Mouse (Mus musculus) limb, embryonic 15.5 days (tissue): Measurements from ENCODE around the gene Haghl. TPM values are rescaled to one million over a fixed set of nuclear protein-coding genes. Genes with fewer than 3 reads are reported as not detected.
"Not testable (repeated sequence)": the region's sequence is repeated elsewhere in the genome, so short reads cannot be mapped to it uniquely, and the experiment has no call there.

Experiments used
- ATAC-seq: fragments of 200-750 bp; cut with Nextera tagmentation; 2 replicates; pipeline ENCODE4 v1.8.0; 2017; ENCODE audit warnings: low read depth, moderate TSS enrichment; ENCODE audit not compliant: insufficient number of reproducible peaks, low FRiP score, low TSS enrichment
- H3K27ac ChIP-seq: fragments of 300-500 bp; sonication (generic); 2 replicates; pipeline ENCODE4 v1.5.1; 2015; ENCODE audit warnings: moderate library complexity, mild to moderate bottlenecking, inconsistent platforms
- H3K27me3 ChIP-seq: fragments of 300-500 bp; sonication (generic); 2 replicates; pipeline ENCODE4 v1.6.1; 2015; ENCODE audit warnings: inconsistent platforms
- H3K36me3 ChIP-seq: fragments of 300-500 bp; sonication (generic); 2 replicates; pipeline ENCODE4 v1.6.1; 2015; ENCODE audit warnings: inconsistent platforms
- H3K4me1 ChIP-seq: fragments of 300-500 bp; sonication (generic); 2 replicates; pipeline ENCODE4 v1.6.1; 2015; ENCODE audit warnings: inconsistent platforms
- H3K4me2 ChIP-seq: fragments of 300-500 bp; sonication (generic); 2 replicates; pipeline ENCODE4 v1.6.1; 2015; ENCODE audit warnings: mild to moderate bottlenecking, inconsistent platforms
- H3K4me3 ChIP-seq: fragments of 300-500 bp; sonication (generic); 2 replicates; pipeline ENCODE4 v1.5.1; 2015; ENCODE audit warnings: mild to moderate bottlenecking, inconsistent platforms
- H3K9ac ChIP-seq: fragments of 300-500 bp; sonication (generic); 2 replicates; pipeline ENCODE4 v1.6.1; 2015; ENCODE audit warnings: inconsistent platforms
- H3K9me3 ChIP-seq: fragments of 300-500 bp; sonication (generic); 2 replicates; pipeline ENCODE4 v1.6.1; 2016; ENCODE audit warnings: inconsistent platforms
- WGBS: fragments of 180-500 bp; shearing (Covaris S2); methylation state at CpG from one replicate; pipeline ENCODE4 v1.1.7; 2015; 5-methylcytosine and 5-hydroxymethylcytosine counted together
- polyA plus RNA-seq: library from polyadenylated mRNA; unstranded; fragments of >200 nt; fragmentation: Nextera tagmentation; extraction: Ambion mirVana; gene quantifications from 2 replicates; pipeline ENCODE4 v1.2.1, GENCODE M21; 2015

Gene Haghl
- polyA plus RNA-seq, 1 experiment from 2014 or later, result 53.2 TPM

GRCm38 (mm10) chr17:25755086-25755485 lies 30.4 kb downstream of the Haghl start:
- 79% methylated on average over 4 of the region's 4 CpGs for WGBS
- no peaks in the 10 kb centered on the region for H3K9me3 ChIP-seq
- no peak overlapping the region for H3K27ac ChIP-seq
- H3K27me3 ChIP-seq, result no peaks in the 10 kb centered on the region
- H3K4me3 ChIP-seq, result no peak overlapping the region
- no peaks in the 10 kb centered on the region; the same call in none of the 2 replicates for H3K4me1 ChIP-seq
- no peak overlapping the region for H3K4me2 ChIP-seq
- no peaks in the 10 kb centered on the region for H3K36me3 ChIP-seq
- no peak overlapping the region for H3K9ac ChIP-seq
- no peak for ATAC-seq

- Histone ChIP-seq H3K4me1 (no peaks in the 10 kb centered on the region; the same call in none of the 2 replicates), H3K4me2 (no peak within 1 kb of the TSS), H3K9ac (no peak within 1 kb of the TSS), H3K27ac (no peak within 1 kb of the TSS), H3K36me3 (no peaks in the 10 kb centered on the region), H3K9me3 (no peaks in the 10 kb centered on the region), H3K27me3 (no peaks in the 10 kb centered on the region), H3K4me3 (no peak within 1 kb of the TSS)
- 83% methylated on average over 9 of the region's 9 CpGs for WGBS
- ATAC-seq, result no peak
Observed at GRCm38 (mm10) chr17:25754241-25754640, 31.2 kb downstream of the Haghl start, which contains the start of gene Msln. Gene Msln, minus strand, starts transcription at chr17:25754378.

GRCm38 (mm10) chr17:25751446-25751845 lies 34.0 kb downstream of the Haghl start:
- Histone ChIP-seq H3K4me2 (no peak overlapping the region), H3K4me3 (no peak overlapping the region), H3K36me3 (no peaks in the 10 kb centered on the region), H3K27me3 (no peaks in the 10 kb centered on the region), H3K9ac (0 out of 2 replicates have a peak overlapping the region, but pooled peaks have one; percentile 14), H3K4me1 (no peaks in the 10 kb centered on the region; the same call in none of the 2 replicates), H3K9me3 (no peaks in the 10 kb centered on the region), H3K27ac (no peak overlapping the region)
- no peak for ATAC-seq
- WGBS, result 28% methylated on average over 5 of the region's 5 CpGs

- Histone ChIP-seq H3K9me3 (no peaks in the 10 kb centered on the region), H3K27me3 (no peaks in the 10 kb centered on the region), H3K4me2 (no peak overlapping the region), H3K4me3 (no peak overlapping the region), H3K36me3 (no peaks in the 10 kb centered on the region), H3K27ac (no peak overlapping the region), H3K9ac (no peak overlapping the region), H3K4me1 (no peaks in the 10 kb centered on the region; the same call in none of the 2 replicates)
- 86% methylated on average over 6 of the region's 6 CpGs for WGBS
- no peak for ATAC-seq
Observed at GRCm38 (mm10) chr17:25749314-25749713, 36.2 kb downstream of the Haghl start.

GRCm38 (mm10) chr17:25748238-25748637 lies 37.2 kb downstream of the Haghl start:
- Histone ChIP-seq H3K4me2 (no peak overlapping the region), H3K36me3 (no peaks in the 10 kb centered on the region), H3K9ac (no peak overlapping the region), H3K27ac (no peak overlapping the region), H3K4me3 (no peak overlapping the region), H3K27me3 (no peaks in the 10 kb centered on the region), H3K9me3 (no peaks in the 10 kb centered on the region), H3K4me1 (no peaks in the 10 kb centered on the region; the same call in none of the 2 replicates)
- WGBS, result 92% methylated on average over 4 of the region's 4 CpGs
- no peak for ATAC-seq

GRCm38 (mm10) chr17:25744311-25744710 lies 41.2 kb downstream of the Haghl start:
- H3K27ac ChIP-seq, result no peak overlapping the region
- 76% methylated on average over 10 of the region's 10 CpGs for WGBS
- no peak overlapping the region for H3K4me2 ChIP-seq

GRCm38 (mm10) chr17:25743831-25744230 lies 41.6 kb downstream of the Haghl start:
- H3K4me3 ChIP-seq, result no peak overlapping the region
- ATAC-seq, result no peak
- no peak overlapping the region for H3K27ac ChIP-seq
- H3K36me3 ChIP-seq, result no peaks in the 10 kb centered on the region
- no peaks in the 10 kb centered on the region for H3K9me3 ChIP-seq
- H3K4me2 ChIP-seq, result no peak overlapping the region
- H3K9ac ChIP-seq, result no peak overlapping the region
- H3K27me3 ChIP-seq, result peaks cover 2% of the 10 kb centered on the region; the same call in 1 of the 2 replicates
- H3K4me1 ChIP-seq, result no peaks in the 10 kb centered on the region
- WGBS, result 87% methylated on average over 9 of the region's 9 CpGs

More at GRCm38 (mm10) chr17:25744311-25744710, 41.2 kb downstream of the Haghl start:
- no peak for ATAC-seq
- Histone ChIP-seq H3K36me3 (no peaks in the 10 kb centered on the region), H3K4me1 (no peaks in the 10 kb centered on the region), H3K9ac (no peak overlapping the region), H3K4me3 (no peak overlapping the region), H3K9me3 (no peaks in the 10 kb centered on the region), H3K27me3 (no peaks in the 10 kb centered on the region)

GRCm38 (mm10) chr17:25741471-25741870 lies 44.0 kb downstream of the Haghl start:
- H3K4me3 ChIP-seq, ATAC-seq, H3K9ac ChIP-seq, H3K27ac ChIP-seq, H3K36me3 ChIP-seq, H3K4me2 ChIP-seq, H3K27me3 ChIP-seq, H3K9me3 ChIP-seq, H3K4me1 ChIP-seq: not testable (repeated sequence)
- 74% methylated on average over 12 of the region's 12 CpGs for WGBS

GRCm38 (mm10) chr17:25738861-25739260 lies 46.6 kb downstream of the Haghl start:
- Histone ChIP-seq H3K9ac (no peak overlapping the region), H3K4me3 (no peak overlapping the region), H3K27me3 (peaks cover 3% of the 10 kb centered on the region; the same call in 1 of the 2 replicates), H3K4me2 (no peak overlapping the region), H3K27ac (no peak overlapping the region), H3K9me3 (no peaks in the 10 kb centered on the region), H3K36me3 (no peaks in the 10 kb centered on the region), H3K4me1 (0 out of 2 replicates have a peak, but pooled peaks cover 4% of the 10 kb centered on the region)
- ATAC-seq, result no peak
- WGBS, result 78% methylated on average over 7 of the region's 7 CpGs

GRCm38 (mm10) chr17:25735745-25736144 lies 49.7 kb downstream of the Haghl start, which contains the start of gene Mslnl:
Gene Mslnl, plus strand, starts transcription at chr17:25736042.
- H3K27me3 ChIP-seq, result peaks cover 3% of the 10 kb centered on the region; the same call in 1 of the 2 replicates
- H3K9me3 ChIP-seq, result no peaks in the 10 kb centered on the region
- no peak within 1 kb of the TSS for H3K4me3 ChIP-seq
- no peak for ATAC-seq
- no peak within 1 kb of the TSS for H3K9ac ChIP-seq
- 0 out of 2 replicates have a peak, but pooled peaks cover 4% of the 10 kb centered on the region for H3K4me1 ChIP-seq
- H3K36me3 ChIP-seq, result peaks cover 5% of the 10 kb centered on the region
- WGBS, result 75% methylated on average over 3 of the region's 3 CpGs
- no peak within 1 kb of the TSS for H3K27ac ChIP-seq
- no peak within 1 kb of the TSS for H3K4me2 ChIP-seq

- no peak overlapping the region for H3K9ac ChIP-seq
- WGBS, result 73% methylated on average over 5 of the region's 5 CpGs
- peaks cover 10% of the 10 kb centered on the region for H3K36me3 ChIP-seq
Observed at GRCm38 (mm10) chr17:25735246-25735645, 50.2 kb downstream of the Haghl start.

GRCm38 (mm10) chr17:25732082-25732481 lies 53.4 kb downstream of the Haghl start:
- Histone ChIP-seq H3K9ac (no peak overlapping the region), H3K4me3 (no peak overlapping the region), H3K27ac (no peak overlapping the region), H3K4me2 (no peak overlapping the region), H3K4me1 (peaks cover 18% of the 10 kb centered on the region), H3K9me3 (no peaks in the 10 kb centered on the region), H3K36me3 (peaks cover 24% of the 10 kb centered on the region), H3K27me3 (no peaks in the 10 kb centered on the region)
- no peak for ATAC-seq
- WGBS, result 27% methylated on average over 2 of the region's 2 CpGs

More at GRCm38 (mm10) chr17:25735246-25735645, 50.2 kb downstream of the Haghl start:
- no peak overlapping the region for H3K4me3 ChIP-seq
- H3K27me3 ChIP-seq, result peaks cover 3% of the 10 kb centered on the region; the same call in 1 of the 2 replicates
- no peaks in the 10 kb centered on the region for H3K9me3 ChIP-seq
- 0 out of 2 replicates have a peak, but pooled peaks cover 4% of the 10 kb centered on the region for H3K4me1 ChIP-seq
- H3K4me2 ChIP-seq, result no peak overlapping the region
- no peak overlapping the region for H3K27ac ChIP-seq
- ATAC-seq, result no peak
